Mouse (Mus musculus) ES-E14 (cell line): Measurements from ENCODE around the gene Ids.
"Not testable (repeated sequence)": the region's sequence is repeated elsewhere in the genome, so short reads cannot be mapped to it uniquely, and the experiment has no call there.

Experiments
- HCFC1 ChIP-seq: IDR thresholded peaks from 2 replicates; pipeline ENCODE4 v1.6.1; 2012; ENCODE audit warnings: low read length, inconsistent platforms, borderline replicate concordance; ENCODE audit not compliant: insufficient read depth
- ZNF384 ChIP-seq: IDR thresholded peaks from 2 replicates; pipeline ENCODE4 v1.6.1; 2012; ENCODE audit warnings: low read depth, low read length, inconsistent platforms

DNA sequence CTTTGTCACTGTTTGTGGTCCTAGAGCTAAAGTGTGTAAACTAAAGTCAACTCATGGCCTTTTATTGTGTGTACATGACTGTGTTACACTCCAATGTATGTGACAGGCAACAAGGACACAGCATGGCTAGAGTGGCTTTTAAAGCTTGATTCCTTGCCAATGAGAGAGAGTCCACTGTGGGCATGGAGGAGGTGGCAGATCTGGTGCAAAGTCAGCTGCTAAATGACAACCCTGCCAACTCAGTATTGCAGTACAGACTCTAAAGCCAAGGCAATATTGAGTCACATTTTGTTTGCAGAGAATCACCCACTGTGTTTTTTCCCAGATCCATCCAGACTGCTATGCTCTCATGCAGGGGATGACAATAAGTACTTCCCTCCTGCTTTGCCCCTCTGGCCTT is 27.8 kb upstream of the Ids start:
- TF ChIP-seq ZNF384, HCFC1: not testable (repeated sequence)
